Mouse (Mus musculus) spleen, adult 2 months (tissue): ENCODE measurements around the gene Vwa5b2.

ENCODE experiments used
- CTCF ChIP-seq: fragments of 200-500 bp; IDR thresholded peaks from 2 replicates; pipeline ENCODE4 v1.5.1; 2011; ENCODE audit warnings: mild to moderate bottlenecking, inconsistent platforms; ENCODE audit not compliant: insufficient read depth, insufficient read length, insufficient replicate concordance; ENCODE audit errors: extremely low read depth
- POLR2A ChIP-seq: fragments of 200-500 bp; IDR thresholded peaks from 2 replicates; pipeline ENCODE4 v1.6.1; 2011; ENCODE audit warnings: low read depth, low read length, inconsistent platforms

- no peak for TF ChIP-seq POLR2A
- TF ChIP-seq CTCF, result no peak
Observed at GRCm38 (mm10) chr16:20600511-20600910, 11.2 kb downstream of the Vwa5b2 start.
